Mouse (Mus musculus): ENCODE measurements around the gene Syn3.

The Syn3 gene

DNA sequence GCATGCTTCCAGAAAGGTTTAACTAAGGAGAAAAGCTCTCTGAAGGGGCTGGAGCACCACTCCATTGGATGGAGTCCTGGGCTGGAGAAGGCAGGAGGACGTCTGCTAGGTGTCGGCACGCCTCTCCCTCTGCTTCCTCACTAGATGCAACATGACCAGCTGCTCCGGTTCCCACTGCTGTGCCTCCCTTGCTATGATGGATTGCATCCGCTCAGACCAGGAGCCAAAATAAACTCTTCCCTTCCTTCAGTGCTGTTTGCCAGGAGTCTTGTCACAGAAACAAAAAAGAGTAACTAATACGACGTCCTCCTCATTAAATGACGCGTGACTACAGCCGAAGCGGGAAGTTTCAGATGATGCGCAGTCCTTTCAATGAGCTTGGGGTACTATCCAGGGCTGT, 129.9 kb downstream of the Syn3 start:
- no peak for DNase-seq (ENCODE audit: low spot score)

DNA sequence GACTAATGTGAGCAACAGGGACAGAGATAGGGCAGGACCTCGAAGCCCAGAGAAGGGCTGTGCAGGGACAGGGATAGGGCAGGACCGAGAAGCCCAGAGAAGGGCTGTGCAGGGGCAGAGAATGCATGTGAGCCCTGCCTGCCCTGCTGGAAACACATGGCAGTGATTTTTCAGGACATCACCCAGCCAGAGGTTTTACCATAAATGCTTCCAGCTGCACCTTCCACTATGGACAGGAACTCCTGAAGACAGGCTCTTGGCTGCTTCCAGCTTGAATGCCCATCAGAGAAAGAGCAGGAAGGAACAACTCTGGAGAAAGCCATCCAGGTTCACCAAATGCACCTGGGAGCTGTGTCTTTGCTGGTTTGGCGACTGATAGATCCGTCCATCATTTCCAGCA, 131.3 kb downstream of the Syn3 start:
- no peak for DNase-seq (ENCODE audit: low spot score)

DNA sequence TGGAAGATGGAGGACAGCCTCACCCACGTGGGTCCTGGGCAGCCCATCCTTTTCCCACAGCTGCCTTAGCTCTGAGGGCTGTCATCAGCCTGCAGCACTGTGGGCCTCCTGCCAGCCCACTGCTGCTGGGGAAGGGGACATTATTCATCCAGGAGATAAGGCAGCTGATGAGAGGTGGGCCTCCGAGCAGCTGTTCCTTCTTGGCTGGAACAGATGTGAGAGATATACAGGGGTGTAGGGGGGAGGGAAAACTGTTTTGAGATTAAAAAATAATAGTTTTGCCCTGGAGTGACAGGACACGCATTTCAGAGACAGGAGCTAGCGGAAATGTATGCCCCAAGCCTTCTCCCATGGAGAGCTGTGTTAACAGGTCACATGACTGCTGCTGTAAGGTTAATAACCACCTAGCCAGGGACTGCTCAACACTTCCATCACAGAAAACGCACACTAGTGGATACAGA, 133.0 kb downstream of the Syn3 start:
- no peak for DNase-seq (ENCODE audit: low spot score)

DNA sequence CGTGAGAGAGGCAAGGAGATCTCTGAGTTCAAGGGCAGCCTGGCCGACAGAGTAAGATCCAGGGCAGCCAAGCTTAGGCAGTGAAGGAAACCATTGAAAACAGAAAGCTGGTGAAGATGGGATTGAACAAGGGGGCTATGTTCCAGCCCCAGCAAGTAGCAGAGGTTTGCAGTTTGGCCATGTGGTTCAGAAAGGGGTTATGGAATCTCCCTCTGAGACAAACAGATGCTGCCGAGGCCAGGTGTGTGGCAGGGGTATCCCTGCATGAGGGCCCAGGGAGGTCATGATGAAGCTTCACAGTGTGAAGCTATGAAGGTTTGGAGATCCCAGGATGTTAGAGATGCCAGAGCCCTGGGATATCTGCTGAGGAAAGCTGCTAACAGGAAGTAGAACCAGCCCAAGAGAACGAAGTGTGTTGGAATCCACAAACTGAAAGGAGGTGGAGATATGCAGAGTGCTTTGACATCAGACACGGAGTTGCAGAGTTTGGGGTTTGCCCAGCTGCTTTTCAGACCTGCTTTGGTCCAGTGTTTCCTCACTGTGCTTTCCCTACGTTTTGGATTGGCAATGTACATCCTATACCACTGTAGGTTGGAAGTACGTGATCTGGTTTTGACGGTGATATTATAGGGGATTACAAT, 134.9 kb downstream of the Syn3 start:
- no peak for DNase-seq (ENCODE audit: low spot score)

DNA sequence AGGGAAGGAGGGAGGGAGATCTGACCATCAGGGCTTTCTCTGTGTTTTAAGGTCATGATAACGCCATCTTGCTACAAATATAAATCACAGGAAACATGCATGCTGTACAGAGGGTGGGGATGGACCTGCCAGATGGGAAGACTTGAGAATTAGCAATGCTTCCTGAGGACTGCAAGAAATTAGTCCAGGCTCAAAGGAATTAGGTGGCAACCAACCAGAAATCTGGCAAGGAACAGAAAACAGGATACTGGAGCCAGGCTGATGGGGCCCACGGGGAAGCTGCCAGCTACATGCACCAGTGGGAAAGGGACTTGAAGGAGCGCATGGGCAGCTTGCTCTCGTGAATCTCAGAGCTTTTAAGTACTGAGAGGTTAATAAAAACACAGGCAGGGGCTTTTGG, 139.0 kb downstream of the Syn3 start:
- DNase-seq (ENCODE audit: low spot score): no peak

DNA sequence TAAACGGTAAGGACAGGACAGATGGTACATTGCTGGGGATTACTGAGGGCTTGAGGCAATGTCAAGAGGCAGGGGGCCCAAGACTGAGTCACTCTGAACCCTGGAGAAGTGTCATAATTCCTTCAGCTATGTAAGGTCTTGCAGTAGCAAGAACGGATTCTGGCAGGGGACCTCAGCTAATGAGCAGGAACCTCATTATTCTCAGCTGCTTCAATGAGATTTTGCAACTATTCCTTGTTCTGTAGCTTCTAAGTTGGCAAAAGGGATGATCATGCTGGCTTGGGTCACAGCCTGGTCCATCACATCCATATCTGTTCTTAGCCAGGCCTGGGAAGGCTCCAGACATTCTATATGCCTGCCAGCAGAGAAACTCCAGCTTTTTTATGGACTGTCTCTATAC, 139.5 kb downstream of the Syn3 start:
- DNase-seq (ENCODE audit: low spot score): no peak

DNA sequence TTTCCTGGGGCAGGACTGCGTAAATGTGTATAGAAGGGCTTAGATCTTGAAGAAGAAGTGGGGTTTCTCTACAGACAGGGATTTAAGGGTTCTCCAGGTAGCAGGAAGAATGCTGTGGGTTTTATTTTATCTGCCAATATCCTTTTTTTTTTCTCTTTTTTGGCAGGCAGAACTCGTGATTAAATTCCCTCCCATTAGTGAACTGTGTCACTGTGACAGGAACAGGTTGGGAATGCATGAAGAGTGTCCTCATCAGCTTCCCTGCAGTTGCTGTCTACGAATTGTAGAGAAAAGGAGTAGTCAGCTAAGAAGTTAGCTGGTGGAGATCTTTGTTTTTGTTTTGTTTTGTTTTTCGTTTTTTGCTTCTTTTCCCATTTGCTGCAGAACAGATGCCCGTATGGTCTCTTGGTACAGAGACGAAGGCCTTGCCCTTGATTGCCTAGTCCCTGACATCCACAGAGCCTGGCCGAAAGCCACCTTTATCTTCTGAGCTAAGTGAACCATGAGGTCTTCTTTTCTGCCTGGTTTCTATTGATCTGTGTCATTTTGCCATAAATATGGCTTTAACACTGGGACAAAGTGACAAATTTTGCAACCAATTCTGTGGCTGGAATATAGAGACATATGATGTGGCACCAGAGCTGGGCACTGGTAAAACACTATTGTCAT, 140.3 kb downstream of the Syn3 start:
- DNase-seq (ENCODE audit: low spot score): no peak

GRCm38 (mm10) chr10:86356819-86357563, 141.7 kb downstream of the Syn3 start:
- no peak for DNase-seq (ENCODE audit: low spot score)

GRCm38 (mm10) chr10:86352521-86352920, 146.2 kb downstream of the Syn3 start:
- DNase-seq (ENCODE audit: low spot score): no peak

DNA sequence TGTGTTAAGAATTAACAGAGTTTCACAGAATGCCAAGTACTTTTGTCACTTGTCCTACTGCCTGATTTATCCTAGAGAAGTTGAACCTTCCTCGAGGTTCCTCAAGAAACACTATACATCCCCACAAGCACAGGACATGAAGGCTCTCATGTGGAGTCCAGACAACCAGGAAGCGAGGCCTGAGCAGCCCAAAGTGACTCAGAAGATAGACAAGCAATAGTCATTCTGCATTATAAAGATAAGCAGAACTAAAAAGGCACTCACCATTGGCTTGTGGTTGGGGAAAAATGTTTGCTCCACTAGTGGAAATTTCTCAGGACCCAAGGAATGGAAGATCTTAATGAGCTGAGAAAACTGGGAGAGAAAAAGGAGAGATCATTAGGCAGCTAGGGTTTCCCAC, 147.4 kb downstream of the Syn3 start:
- DNase-seq (ENCODE audit: low spot score): no peak

DNA sequence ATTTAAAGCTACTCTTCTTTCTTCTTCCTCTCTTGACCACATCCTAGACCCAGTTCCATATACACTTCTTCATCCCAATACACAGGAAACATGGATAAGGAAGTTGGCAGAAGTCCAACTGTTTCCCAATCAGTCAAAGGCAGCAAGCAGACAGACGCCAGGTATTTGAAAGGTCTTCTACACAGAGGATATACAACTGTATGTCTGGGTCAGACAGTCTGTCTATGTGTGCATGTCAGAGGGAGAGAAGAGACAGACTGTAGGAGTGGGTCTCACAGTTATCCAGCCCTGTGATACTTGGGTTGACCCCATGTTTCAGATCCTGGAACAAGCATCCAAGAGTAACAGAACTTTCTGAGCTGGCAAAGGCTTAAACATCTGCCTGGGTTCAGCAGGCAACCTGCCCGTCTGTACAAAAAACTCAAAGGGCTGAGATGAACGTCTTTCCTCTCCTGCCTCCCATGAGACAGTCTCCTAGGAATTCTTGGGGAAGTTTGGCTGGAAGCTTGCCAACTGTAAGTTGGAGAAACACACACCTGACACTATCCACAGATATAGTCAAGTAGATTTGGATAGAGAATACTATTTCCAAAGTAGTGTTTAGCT, 152.4 kb downstream of the Syn3 start:
- DNase-seq (ENCODE audit: low spot score): no peak

GRCm38 (mm10) chr10:86345645-86346044, 153.1 kb downstream of the Syn3 start:
- DNase-seq (ENCODE audit: low spot score): no peak

DNA sequence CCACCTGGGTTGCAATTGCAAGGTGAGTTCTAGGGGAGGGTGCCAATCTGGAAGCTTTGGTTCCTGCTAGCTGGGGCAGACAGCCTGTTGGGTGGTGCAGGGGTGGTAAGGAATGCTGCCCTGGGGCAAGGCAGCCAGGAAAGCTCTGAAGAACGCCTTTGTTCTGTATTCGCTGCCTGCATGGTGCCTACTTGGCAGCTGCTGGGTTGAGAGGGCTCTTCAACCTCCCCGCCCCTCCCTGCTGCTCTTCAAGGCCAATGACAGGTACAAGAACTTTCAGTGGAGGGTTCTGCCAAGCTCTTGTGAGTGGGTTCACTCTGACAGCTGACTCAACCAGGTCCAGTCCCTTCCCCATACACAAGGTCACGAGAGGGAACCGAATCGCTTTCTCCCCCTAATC, 154.0 kb downstream of the Syn3 start:
- DNase-seq (ENCODE audit: low spot score): no peak

GRCm38 (mm10) chr10:86343931-86344330, 154.8 kb downstream of the Syn3 start:
- DNase-seq (ENCODE audit: low spot score): no peak

GRCm38 (mm10) chr10:86343362-86343761, 155.3 kb downstream of the Syn3 start:
- no peak for DNase-seq (ENCODE audit: low spot score)

DNA sequence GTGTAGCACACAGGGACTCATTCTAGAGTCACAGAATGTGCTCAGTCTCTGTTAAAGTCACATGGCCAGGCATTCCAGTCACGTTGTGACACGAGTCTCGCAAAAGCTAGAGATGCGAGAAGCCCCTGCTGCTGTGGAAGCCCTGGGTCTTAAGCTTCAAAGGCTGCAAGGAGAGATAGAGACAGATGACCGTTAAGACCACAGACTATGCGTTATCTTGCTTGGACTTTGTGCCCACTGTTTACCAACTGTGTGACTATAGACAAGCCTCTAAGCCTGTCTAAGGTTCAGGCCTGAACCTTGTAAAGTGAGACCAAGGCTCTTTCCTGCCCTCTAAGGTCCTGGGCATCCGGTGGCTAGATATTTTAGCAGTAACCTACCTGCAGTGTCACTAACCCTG, 156.0 kb downstream of the Syn3 start:
- no peak for DNase-seq (ENCODE audit: low spot score)

GRCm38 (mm10) chr10:86342151-86342550, 156.5 kb downstream of the Syn3 start:
- DNase-seq (ENCODE audit: low spot score): no peak

- no peak for DNase-seq (ENCODE audit: low spot score)
Observed at GRCm38 (mm10) chr10:86341589-86341988, 157.1 kb downstream of the Syn3 start.

DNA sequence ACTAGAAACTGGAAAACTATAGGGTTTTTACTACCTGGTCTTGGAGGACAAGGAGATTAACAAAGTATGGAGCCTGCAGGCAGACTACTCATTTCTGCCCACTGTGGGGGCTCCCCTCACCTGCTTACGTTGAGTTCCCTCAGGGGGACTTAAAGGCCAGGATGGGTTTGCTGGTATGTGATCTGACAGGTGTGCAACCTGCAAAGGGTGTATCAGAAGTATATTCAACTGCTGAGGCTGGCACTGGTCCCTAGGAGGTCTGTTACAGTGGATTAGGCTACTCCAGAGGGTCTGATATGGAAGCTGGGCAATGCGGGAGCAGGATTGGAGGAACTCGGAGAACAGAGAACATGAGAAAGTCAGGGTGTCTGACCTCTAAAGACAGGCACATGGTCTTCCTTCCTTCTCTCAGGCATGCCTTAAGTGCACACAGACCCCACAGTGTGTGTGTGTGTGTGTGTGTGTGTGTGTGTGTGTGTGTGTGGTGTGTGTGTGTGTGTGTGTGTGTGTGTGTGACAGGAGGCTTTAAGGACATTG, 157.6 kb downstream of the Syn3 start:
- DNase-seq (ENCODE audit: low spot score): no peak

- DNase-seq (ENCODE audit: low spot score): no peak
Observed at GRCm38 (mm10) chr10:86340421-86340820, 158.3 kb downstream of the Syn3 start.

DNA sequence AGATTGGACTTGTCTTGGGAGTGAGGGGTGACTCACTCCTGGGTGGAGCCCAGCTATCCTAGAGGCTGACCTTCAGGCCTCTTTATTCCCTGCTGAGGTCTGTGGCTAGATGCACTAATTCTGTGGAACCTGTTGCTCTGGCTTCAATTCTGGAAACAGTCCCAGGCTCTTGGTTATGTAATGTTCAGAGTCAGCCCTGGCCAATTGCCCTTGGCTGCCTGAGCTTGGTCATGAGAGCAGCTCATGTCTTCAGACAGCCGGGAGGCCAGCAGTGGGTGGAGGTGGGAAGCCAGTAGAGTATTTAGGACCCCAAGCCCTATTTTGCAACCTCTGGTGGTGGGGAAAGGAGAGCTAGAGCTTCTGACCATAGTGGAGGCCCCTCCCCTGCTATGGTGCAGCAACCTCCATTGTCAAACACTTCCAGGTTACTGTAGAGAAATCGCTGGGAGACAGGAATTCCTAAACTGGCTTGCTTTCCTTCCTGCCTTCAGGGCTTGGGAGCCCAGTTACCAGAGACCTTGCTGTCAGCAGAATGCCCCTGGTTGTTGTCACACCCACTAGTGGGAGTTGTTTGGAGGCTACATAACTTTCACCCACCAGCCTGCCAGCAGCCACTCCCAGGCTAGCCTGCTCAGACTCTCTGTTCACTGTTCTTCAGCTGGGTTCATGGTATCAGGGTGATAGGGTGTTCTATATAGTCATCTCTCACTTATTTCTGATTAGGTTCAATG, 158.9 kb downstream of the Syn3 start:
- DNase-seq (ENCODE audit: low spot score): peak; percentile 50

- no peak for DNase-seq (ENCODE audit: low spot score)
Observed at GRCm38 (mm10) chr10:86339121-86339520, 159.6 kb downstream of the Syn3 start.

All from urinary bladder, postnatal 10 days (tissue).